Mouse (Mus musculus): Measurements from ENCODE around the gene Ints2.
"Not testable (repeated sequence)": the region's sequence is repeated elsewhere in the genome, so short reads cannot be mapped to it uniquely, and the experiment has no call there.

Gene Ints2

DNA sequence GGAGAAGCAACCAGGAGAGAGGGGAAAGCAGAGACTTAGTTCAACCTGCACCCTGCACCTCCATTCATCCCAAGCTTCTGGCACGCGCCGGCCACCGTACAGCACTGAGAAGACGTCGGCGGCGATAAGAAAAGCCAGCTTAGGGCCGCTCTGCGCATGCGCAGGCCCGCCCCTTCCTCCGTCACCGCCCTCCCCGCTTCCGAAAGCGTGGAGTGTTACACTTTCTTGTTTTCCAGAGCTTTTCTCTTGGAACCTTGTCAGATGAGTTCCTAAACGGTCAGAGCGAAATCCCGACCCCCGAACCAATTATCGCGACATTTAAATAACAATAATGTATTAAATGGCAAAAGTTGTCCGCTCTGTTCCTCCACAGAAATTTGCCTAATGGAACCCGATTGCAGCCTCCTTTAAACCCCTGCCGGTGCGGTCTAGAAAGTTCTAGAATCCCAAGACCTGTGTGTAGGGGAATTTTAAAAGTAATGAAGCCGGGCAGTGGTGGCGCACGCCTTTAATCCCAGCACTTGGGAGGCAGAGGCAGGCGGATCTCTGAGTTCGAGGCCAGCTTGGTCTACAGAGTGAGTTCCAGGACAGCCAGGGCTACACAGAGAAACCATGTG, at the start of gene Ints2:
Gene Ints2 (minus strand): TSS at position 116 of the 617 bp plus-strand sequence.
- DNase-seq (ENCODE audit: low read depth, low spot score) = peak; percentile 78

DNA sequence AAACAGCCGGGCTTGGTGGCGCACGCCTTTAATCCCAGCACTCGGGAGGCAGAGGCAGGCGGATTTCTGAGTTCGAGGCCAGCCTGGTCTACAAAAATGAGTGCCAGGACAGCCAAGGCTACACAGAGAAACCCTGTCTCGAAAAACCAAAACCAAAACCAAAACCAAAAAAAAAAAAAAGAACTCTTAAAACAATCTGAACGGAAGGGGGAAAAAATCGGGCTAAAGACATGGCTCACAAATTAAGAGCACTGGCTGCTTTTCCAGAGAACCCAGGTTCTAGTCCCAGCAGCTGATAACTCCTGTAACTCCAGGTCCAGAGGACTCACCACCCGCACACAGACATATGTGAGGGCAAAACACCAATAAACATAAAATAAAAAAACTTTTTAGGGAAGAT, 34.8 kb upstream of the Ints2 start:
- not testable (repeated sequence) for DNase-seq (ENCODE audit: low read depth, low spot score)

DNA sequence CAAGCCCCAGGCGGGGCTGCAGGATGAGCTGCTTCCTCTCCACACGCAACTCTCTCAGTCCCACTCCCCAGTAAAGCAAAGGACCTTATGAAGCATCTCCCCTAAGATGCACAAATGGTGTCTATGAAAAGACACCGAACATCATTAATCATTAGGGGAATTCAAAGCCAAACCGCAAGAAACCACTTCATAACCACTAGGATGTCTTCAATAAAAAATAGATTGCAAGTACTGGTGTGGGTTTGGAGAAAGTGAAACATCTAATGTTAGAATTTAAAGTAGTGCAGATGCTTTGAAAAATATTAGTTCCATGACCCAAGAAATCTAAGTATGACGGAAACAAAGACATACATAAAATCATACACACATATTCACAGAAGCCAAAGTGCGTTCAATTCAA, 34.3 kb upstream of the Ints2 start:
- no peak for DNase-seq (ENCODE audit: low read depth, low spot score)

DNA sequence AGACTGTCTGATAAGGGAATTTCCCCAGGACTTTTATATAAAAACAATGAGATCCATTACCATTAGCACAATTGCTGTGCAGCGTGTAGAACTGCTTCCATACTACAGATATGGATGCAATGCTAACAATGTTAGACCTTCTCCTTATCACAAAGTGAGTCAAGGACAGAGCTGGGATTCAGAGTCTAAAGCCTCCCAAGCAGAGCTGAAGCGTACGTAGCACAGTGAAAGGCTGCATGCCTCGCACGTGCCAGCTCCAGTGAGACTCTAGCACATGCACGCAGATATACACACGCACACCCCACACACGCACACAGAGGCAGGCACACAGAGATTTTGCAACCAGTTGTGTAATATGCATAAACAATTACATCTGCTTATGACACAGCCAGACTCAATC, 28.4 kb upstream of the Ints2 start:
- DNase-seq (ENCODE audit: low read depth, low spot score) = no peak

DNA sequence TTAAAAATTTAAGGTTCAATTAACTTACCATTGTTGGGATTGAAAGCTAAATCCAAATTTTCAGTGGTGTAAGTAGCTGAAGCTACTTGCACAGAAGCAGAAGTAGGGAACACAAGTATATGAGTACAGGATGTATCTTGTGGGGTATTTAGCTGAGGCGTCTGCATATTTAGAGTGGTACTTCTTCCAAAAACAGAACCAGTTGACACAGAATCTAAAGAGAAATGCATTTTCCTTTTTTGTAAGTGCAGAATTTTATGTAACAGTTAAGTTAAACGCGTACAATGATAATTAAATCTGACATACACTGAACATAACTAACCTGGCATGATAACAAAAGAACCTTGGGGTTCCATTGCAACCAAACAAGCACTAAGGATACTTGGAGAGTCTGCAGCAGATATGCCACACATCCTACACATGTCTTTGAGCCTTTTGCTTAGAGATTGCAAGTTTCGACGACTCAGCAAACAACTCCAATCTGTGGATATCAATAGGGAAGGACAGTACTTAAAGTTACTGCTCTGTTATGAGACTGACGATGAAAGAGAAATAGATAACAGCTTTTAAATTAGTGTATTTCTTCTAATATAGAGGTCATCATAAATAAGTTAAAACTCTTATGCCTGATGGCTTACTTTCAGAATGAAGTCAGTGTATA, 21.2 kb upstream of the Ints2 start:
- DNase-seq (ENCODE audit: low read depth, low spot score) = no peak

DNA sequence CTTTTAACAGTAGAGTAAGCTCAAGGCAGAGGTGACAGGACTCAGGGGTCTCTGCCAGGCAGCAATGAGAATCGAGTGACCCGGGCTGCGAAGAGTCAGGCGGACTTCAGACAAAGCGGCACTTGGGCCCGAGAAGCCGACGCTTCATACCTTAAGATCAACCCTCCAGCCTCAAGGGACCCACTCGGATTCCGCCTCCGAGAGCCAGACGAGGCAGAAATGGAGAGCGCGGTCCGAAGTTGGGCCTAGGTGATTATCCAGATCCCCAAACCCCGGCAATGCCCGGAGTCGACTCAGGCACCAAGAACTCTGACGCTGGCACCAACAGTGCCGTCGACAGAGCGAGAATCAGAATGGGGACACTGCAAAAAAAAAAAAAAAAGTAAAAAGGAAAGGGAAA, 321 bp downstream of the Ints2 start:
- no peak for DNase-seq (ENCODE audit: low read depth, low spot score)

DNA sequence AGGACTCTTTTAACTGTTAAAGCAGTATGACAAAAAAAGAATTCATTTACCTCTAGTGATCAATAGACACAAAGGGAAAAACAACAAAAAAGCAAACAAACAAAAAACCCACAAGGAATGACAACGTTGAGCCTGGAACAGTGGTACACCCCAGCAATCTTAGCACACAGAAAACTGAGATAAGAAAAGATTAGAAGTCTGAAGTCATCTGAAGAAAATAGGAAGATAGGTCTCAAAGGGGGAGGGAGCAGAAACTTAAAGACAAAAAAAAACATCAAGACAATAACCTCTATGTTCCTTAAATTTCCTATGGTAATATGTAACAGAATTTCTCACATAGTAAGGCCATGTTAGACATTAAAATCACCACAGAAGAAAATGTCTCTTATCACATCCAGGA, 4.0 kb downstream of the Ints2 start:
- no peak for DNase-seq (ENCODE audit: low read depth, low spot score)

DNA sequence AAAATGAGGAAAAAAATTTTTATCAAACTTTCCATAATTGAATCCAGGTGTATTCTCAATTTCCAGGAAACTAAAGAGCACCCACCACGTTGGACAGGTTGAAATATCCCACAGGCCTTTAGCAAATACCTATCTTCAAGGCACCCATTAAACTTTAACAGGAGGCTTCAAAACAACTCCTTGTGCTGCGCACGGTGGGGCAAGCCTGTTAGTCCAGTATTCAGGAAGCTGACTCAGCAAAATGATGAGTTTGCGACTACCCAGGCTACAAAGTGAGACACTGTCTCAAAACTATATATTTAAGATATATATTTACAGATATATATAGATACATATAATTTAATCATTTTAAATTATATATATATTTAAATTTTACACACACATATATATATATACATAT, 24.9 kb downstream of the Ints2 start:
- DNase-seq (ENCODE audit: low read depth, low spot score) = no peak

DNA sequence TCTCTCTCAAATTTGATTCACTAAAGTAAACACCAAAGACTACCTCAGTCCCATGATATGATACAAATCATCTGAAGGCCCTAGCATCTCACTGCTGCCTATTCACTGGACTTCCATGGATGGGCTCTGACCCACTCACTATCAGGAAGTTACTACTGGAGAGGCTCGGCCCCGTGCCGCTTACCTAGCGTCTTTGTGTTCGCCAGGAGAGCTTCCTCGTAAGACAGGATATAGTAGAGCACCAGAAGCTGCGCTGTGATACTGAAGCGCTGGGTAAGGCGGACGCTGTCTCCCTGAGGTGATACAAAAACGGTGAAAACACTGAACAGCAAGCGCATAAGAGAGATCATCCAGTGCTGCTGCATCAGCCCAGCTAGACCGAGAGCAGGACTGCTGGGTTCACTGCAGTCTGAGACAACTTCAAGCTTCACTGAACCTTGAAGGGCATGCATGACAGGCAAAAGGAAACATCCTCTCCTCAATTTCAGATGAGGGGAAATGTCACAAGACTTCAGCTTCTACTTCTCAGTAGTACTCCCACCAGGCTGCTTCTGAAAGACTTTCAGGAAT, 25.5 kb downstream of the Ints2 start:
- DNase-seq (ENCODE audit: low read depth, low spot score) = no peak

DNA sequence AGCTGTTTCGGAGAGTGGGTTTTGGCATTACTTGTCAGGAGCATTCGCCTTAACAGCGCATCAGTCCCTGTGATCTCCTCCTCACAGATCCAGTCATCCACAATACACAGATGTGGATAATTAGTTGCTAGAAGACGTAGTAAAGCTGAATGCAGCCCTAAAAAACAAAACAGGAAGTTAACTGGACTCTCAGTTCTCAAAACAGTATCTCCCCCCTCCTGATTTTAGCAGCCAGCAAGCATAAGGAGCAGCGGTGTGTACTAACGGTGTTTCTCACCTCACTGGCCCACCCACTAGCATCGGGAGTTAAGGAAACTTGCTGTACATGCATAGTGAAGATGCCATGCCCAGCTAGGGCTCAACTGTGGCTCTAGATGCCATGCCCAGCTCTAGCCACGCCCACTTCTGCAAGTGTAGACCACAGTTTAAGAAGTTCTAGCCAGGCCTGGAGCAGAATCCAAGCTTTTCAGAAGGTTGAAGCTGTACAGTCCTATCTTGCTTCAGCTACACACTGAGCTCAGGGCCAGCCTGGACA, 30.7 kb downstream of the Ints2 start:
- no peak for DNase-seq (ENCODE audit: low read depth, low spot score)

DNA sequence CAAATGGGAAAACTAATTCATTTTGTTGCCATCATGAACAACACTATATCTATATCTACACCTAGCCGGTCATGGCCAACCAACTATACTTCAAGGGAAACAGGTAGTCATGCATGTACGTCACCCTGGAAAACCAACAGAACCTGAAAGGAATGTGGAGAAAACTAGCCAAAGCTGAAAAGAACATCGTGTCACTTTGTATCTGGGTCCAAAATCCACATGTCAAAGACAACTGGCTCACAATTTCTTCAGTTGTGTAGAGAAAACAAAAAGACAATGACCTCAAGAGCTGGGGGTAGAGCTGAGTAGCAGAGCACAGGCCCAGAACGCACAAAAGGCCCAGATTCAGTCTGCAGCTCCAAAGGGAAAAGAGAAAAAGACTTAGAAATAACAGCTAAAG, 31.6 kb downstream of the Ints2 start:
- DNase-seq (ENCODE audit: low read depth, low spot score) = no peak

DNA sequence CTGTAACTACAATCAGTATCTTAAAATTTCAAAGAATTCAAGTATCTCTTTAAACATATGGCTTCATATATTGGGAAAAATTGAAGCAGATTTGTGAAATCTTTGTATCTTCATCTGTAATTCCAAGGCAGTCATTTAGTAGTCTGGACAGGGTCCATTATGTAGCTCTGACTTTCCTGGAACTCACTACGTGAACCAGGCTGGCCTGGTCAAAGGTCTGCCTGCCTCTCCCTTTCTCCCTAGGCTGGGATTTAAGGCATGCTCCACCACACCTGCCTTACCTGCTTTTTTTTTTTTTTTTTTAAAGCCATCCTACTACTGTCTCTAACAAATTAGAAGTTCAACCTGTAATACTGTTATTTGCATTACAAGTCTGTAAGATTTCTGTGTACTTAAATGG, 45.6 kb downstream of the Ints2 start:
- no peak for DNase-seq (ENCODE audit: low read depth, low spot score)

DNA sequence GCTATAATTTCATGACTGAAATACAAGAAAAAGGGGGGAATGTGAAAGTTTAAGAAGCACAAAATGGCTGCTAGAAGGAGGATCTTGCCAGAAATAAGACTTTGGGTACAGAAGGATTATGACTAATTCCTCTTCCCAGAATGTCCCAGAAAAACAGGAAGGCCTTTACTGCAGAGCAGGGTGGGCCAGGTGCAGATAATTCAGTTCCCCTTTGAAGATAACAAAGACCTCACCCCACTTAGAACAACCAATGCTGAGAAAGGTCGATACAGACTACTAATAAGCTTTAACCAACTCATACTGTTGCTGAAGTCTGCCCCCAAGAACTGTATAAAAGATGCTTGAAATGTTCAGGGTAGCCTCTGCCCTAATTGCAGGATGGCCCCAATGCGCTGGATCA, 48.3 kb downstream of the Ints2 start:
- no peak for DNase-seq (ENCODE audit: low read depth, low spot score)

DNA sequence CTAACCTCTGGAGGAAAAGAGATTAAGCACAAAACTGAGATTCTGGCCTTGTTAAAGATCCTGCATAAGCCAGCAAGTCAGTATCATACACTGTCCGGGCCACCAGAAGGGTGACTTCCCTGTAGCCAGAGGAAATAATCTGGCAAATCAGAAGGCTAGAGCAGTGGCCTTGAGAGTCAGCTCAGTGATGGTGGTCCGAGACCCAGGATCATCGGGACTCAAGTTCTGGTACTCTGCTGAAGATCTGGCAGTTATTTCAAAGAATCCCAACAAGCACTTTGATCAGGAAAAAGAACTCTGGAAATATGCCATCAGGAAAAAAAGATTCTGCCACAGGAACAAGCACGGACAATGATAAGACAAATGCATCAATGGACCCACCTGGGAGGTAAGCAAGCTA, 51.5 kb downstream of the Ints2 start:
- DNase-seq (ENCODE audit: low read depth, low spot score) = no peak

DNA sequence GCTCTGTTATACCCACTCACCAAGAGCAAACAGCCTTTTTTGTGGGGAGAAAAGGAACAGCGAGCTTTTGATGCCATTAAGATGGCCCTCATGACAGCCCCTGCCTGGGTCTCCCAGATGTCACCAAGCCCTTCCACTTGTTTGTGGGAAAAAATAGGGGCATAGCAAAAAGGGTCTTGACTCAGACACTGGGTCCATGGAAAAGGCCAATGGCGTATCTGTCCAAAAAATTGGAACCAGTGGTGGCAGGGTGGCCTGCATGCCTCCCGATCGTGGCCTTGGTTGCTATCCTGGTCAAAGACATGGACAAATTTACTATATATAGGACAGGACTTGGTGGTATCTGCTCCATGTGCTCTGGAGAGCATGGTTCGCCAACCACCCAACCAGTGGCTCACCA, 52.3 kb downstream of the Ints2 start:
- DNase-seq (ENCODE audit: low read depth, low spot score) = no peak

DNA sequence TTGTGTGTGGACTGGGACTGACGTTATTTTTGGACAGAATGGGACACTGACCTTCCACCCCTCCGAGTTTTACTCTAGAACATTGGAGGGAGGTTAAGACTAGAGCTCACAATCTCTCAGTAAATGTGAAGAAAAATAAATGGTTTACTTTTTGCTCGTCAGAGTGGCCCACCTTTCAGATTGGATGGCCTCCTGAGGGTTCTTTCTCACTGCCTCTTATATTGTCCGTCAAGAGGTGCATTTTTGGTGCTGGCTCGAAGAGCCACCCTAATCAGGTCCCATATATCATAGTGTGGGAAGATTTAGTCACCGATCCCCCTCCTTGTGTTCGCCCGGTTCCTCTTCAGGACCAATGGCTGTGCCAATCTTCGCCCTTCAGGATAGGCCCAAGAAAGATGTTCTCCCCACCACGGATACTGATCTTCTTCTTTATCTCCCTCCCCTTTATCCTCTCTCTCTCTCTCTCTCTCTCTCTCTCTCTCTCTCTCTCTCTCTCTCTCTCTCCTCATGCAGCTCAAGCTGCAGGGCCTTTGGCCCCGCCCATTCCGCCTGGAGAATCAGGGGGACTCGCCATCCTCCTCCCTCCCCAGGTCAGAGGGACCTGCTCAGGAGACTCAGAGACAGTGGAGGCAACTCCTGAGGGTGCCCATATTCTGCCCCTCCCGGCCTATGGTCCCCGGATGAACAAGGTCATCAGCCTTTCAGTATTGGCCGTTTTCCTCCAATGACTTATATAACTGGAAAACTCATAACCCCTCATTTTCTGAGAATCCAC, 55.3 kb downstream of the Ints2 start:
- no peak for DNase-seq (ENCODE audit: low read depth, low spot score)

DNA sequence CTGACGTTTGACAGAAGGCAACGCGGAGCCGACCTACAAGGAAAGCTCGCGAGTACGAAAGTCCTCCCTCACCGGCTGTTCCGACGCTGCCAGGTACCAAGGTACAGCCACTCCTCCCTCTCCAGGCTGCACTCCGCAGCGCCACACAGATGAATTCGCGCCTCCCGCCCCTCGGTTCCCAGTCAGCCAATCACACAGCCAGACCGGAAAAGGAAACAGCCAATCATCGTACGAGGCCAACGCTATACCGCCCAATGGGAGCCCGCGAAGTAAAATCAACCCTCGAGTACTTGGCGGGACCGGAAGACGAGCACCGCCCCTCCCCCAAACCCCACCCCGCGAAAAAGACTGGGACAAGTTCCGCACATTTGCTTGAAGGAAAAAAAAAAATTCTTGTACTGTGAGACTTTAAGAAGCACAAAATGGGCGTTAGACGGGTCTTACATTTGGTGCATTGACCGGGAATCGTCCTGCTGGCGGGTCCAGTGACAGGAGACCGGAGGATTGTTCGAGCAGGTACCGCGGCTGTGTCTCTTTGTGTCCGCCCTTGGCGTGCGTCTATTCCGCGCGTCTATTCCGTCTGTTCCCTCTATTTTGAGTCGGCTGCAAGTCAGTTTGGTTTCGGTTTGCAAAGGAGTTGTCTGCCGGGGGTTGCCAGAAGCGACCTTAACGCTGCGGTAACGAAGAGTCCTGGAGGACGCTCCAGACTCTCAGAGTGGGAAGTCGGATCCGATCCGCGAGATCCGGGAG, 56.2 kb downstream of the Ints2 start, which contains the start of gene Brip1:
Gene Brip1 (minus strand): TSS at position 157 of the 750 bp plus-strand sequence.
- peak; percentile 88 for DNase-seq (ENCODE audit: low read depth, low spot score)

DNA sequence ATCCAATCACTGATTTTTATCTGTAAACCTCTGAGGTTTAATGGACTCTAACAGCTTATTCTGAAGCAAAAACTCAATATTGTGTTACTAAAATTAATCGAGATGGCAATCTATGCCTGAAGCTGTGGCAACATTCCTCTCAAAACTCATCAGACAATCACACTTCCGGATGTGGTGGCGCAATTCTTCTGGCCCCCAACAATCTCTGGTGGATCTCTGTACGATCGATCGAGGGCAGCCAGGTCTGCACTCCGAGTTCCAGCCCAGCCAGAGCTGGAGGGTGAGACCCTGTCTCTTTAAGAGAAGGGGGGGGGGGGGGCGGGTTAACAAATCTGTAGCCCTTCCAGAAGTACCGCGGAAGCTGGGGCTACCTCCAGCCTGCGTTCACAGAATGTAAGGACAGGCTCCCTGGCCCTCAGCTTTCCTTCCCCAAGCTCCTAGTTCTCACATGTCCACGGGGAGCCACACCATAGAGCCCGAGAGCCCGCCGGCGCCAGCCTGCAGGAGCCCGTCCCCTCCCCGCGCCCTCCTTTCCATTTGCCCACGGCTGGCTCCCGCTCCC, 56.8 kb downstream of the Ints2 start:
- no peak for DNase-seq (ENCODE audit: low read depth, low spot score)

DNA sequence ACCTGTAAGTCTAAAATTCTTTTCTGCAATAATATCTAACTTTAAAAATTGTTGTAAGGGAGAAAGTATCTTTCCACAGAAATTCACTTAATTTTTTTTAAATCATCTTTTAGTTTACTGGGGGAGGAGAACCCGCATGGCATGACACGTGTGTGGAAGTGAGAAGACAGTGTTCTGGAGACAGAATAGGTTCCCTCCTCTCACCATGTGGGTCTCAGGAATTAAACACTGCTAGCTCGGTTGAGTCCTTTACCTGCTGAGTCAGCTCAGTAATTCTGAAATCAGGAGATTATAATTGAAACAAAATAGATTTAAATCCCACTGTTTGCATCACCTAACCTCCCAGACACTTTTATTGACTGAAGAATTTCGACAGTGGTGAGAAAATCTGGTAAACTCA, 57.6 kb downstream of the Ints2 start:
- no peak for DNase-seq (ENCODE audit: low read depth, low spot score)

DNA sequence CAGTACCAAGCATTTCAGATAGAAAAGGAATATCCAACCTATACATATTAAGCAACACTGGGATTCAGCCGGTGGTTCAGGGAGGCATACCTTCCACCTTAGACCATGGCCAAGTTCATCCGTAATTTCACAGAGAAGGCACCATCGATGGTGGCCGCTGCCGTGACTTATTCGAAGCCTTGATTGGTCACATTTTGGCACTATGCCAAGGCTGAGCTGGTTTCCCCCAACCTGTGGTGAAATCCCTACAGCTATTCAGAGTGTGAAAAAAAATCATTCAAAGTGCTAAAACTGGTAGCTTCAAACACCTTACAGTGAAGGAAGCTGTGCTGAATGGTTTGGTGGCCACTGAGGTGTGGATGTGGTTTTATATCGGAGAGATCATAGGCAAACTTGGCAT, 72.2 kb downstream of the Ints2 start:
- DNase-seq (ENCODE audit: low read depth, low spot score) = not testable (repeated sequence)

DNA sequence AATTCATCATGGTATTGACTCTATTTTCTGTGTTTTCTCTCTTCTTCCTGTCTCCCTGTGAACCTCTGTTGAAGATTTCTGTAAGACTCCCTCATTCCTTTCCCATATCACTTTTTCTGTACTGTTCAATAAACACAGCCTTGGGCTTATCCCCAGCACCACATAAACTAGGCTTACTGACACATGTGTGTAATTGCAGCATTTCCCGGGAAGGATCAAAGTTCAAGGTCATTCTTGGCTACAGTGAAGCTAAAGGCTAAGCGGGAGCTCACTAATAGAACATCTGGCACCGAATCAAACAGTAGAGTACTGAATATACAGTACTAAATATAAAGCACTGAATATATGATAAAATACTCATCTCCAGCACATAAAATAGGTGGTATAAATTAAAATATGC, 81.5 kb downstream of the Ints2 start:
- no peak for DNase-seq (ENCODE audit: low read depth, low spot score)
